Mouse (Mus musculus) midbrain, embryonic 14.5 days (tissue): ENCODE results near the gene Tbx5. TPM values are rescaled to one million over a fixed set of nuclear protein-coding genes. Genes with fewer than 3 reads are reported as not detected.

Source experiments
- ATAC-seq: fragments of 200-750 bp; cut with Nextera tagmentation; 2 replicates; pipeline ENCODE4 v1.8.0; 2017; ENCODE audit warnings: moderate number of reproducible peaks, moderate library complexity; ENCODE audit not compliant: low FRiP score, low TSS enrichment
- DNase-seq: peaks from one replicate; pipeline ENCODE4 v3.0.0-alpha.2; 2015
- H3K27ac ChIP-seq: fragments of 300-500 bp; sonication (generic); replicated peaks from 2 replicates; pipeline ENCODE4 v1.5.1; 2014; ENCODE audit warnings: mild to moderate bottlenecking, low read depth, low read length, moderate library complexity
- H3K27me3 ChIP-seq: fragments of 300-500 bp; sonication (generic); 2 replicates; pipeline ENCODE4 v1.6.1; 2014; ENCODE audit warnings: low read length, control low read depth, mixed read lengths; ENCODE audit not compliant: control insufficient read depth, insufficient read depth
- H3K36me3 ChIP-seq: fragments of 300-500 bp; sonication (generic); 2 replicates; pipeline ENCODE4 v1.6.1; 2014; ENCODE audit warnings: low read length, control low read depth; ENCODE audit not compliant: control insufficient read depth, insufficient read depth
- H3K4me1 ChIP-seq: fragments of 300-500 bp; sonication (generic); 2 replicates; pipeline ENCODE4 v1.6.1; 2014; ENCODE audit warnings: mild to moderate bottlenecking, antibody characterized with exemption, low read length, control low read depth; ENCODE audit not compliant: control insufficient read depth, insufficient read depth
- H3K4me2 ChIP-seq: fragments of 300-500 bp; sonication (generic); 2 replicates; pipeline ENCODE4 v1.6.1; 2014; ENCODE audit warnings: mild to moderate bottlenecking, low read length, moderate library complexity
- H3K4me3 ChIP-seq: fragments of 300-500 bp; sonication (generic); replicated peaks from 2 replicates; pipeline ENCODE4 v1.5.1; 2014; ENCODE audit warnings: low read depth, low read length
- H3K9ac ChIP-seq: fragments of 300-500 bp; sonication (generic); replicated peaks from 2 replicates; pipeline ENCODE4 v1.6.1; 2014; ENCODE audit warnings: mild to moderate bottlenecking, low read length, moderate library complexity
- H3K9me3 ChIP-seq: fragments of 300-500 bp; sonication (generic); 2 replicates; pipeline ENCODE4 v1.6.1; 2016; ENCODE audit warnings: low read length, control low read depth, mixed read lengths; ENCODE audit not compliant: control insufficient read depth
- WGBS: fragments of 180-500 bp; shearing (Covaris S2); extraction: QIAGEN DNeasy Blood & Tissue Kit; methylation state at CpG from one replicate; pipeline ENCODE4 v1.1.7; 2014; 5-methylcytosine and 5-hydroxymethylcytosine counted together
- polyA plus RNA-seq: library from polyadenylated mRNA; unstranded; fragments of >200 nt; fragmentation: Nextera tagmentation; extraction: Ambion mirVana; gene quantifications from 2 replicates; pipeline ENCODE4 v1.2.1, GENCODE M21; 2014

Gene Tbx5
- polyA plus RNA-seq, 1 experiment from 2014 or later: 0.11 TPM

DNA sequence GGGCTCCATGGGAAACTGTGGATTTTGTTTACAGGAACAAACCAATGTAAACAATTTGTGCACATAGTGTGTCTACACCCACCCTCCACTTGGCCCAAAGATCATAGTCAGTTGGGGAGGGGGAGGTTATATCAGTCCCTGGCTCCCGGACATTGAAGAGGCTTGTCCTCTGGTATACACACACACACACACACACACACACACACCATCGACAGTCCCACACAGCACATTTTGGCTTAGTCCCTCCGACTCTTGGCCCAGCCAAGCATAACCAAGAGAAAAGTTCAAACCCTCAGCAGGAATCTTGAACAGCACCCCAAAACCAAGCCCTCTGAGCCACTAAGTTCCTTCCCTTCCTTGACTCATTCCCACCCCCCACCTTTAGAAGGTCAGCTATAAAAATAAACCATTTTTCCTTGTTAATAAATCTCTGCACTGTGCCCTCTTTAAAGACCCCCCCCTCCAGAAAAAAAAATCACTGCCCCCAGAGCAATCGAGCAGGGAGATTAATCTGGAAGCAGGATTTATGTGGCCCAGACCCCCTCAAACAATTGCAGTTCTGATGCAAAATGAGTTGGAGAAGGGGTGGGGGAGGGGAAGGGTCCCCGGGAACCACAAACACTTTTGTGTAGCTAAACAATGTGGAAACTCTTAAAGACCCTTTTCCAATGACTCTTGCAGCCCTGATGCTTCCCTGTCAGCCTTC, 33.6 kb upstream of the Tbx5 start:
- no peaks in the 10 kb centered on the region for H3K36me3 ChIP-seq
- H3K27me3 ChIP-seq: peaks cover 98% of the 10 kb centered on the region
- ATAC-seq: no peak
- 0% methylated on average over 5 of the region's 5 CpGs for whole genome bisulfite sequencing
- no peak overlapping the region for H3K4me3 ChIP-seq
- no peak overlapping the region for H3K4me2 ChIP-seq
- H3K9me3 ChIP-seq: no peaks in the 10 kb centered on the region
- DNase-seq: no peak
- H3K27ac ChIP-seq: no peak overlapping the region
- no peak overlapping the region for H3K9ac ChIP-seq
- H3K4me1 ChIP-seq: no peaks in the 10 kb centered on the region

DNA sequence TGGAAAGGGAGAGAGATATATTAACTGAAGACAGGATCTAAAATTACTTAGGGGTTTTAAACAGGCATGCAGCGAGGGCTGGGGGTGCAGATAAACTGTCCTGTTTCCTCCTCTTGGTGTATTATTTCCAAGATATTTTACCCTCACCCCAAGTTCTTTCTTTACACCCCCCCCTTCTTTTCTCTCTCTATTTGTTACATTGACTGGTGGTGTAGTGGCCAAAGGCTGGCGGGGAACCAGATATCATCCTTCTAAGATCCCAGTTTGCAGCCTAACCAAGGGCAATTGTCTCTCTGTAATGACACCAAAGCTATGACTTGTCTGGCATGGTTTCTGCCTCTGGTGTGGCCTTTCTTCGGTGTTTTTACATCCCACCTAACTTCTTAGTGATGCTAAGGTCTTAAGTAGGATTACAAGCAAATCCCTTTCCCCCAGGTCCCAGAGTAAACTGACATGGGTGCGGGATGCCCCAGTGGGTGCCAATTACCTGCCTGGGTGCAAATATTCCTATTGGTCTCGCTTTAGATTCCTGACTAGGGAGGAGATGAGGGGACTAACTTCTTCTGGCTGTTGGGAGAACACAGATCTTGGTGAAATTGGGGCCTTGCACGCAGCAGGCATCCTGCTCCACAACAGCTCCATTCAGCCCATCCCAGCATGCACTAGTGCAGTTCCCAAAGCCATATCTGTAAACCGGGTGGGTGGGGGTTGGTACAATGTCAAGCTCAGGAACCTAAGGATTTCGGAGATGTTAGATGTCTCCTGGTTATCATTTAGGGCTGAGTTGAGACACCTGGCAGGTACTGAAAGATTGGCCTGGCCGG, 32.8 kb upstream of the Tbx5 start:
- no peak for DNase-seq
- Histone ChIP-seq H3K27ac (no peak overlapping the region), H3K27me3 (peaks cover 98% of the 10 kb centered on the region), H3K36me3 (no peaks in the 10 kb centered on the region), H3K4me3 (no peak overlapping the region), H3K4me1 (no peaks in the 10 kb centered on the region), H3K4me2 (no peak overlapping the region), H3K9ac (no peak overlapping the region), H3K9me3 (no peaks in the 10 kb centered on the region)
- under 1% methylated on average over 9 of the region's 9 CpGs for WGBS
- no peak for ATAC-seq

DNA sequence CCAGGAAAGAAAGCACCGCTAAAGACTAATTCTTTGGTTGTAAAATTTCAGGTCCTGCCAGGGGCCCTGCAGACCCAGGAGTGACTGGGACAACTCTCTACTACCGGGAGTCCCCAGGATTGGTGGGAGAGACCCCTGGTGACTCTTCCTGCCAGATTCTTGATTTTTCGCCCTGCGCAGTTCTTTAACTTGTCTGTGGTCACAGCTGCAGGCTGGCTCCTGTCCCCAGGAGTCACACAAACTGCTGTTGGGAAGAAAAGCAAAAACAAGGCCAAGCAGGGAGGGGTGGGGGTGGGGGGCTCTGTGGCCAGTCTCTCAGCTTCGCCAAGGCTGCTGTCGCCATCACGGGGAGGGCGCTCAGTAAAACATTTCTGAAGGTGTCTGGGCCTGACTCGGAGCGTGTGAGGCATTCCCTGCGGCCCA, 32.2 kb upstream of the Tbx5 start:
- Histone ChIP-seq H3K4me2 (no peak overlapping the region), H3K4me1 (no peaks in the 10 kb centered on the region), H3K27ac (no peak overlapping the region), H3K27me3 (peaks cover 98% of the 10 kb centered on the region), H3K36me3 (no peaks in the 10 kb centered on the region), H3K9me3 (no peaks in the 10 kb centered on the region), H3K4me3 (no peak overlapping the region), H3K9ac (no peak overlapping the region)
- 1% methylated on average over 11 of the region's 11 CpGs for whole genome bisulfite sequencing
- ATAC-seq (no peak), DNase-seq (no peak)

DNA sequence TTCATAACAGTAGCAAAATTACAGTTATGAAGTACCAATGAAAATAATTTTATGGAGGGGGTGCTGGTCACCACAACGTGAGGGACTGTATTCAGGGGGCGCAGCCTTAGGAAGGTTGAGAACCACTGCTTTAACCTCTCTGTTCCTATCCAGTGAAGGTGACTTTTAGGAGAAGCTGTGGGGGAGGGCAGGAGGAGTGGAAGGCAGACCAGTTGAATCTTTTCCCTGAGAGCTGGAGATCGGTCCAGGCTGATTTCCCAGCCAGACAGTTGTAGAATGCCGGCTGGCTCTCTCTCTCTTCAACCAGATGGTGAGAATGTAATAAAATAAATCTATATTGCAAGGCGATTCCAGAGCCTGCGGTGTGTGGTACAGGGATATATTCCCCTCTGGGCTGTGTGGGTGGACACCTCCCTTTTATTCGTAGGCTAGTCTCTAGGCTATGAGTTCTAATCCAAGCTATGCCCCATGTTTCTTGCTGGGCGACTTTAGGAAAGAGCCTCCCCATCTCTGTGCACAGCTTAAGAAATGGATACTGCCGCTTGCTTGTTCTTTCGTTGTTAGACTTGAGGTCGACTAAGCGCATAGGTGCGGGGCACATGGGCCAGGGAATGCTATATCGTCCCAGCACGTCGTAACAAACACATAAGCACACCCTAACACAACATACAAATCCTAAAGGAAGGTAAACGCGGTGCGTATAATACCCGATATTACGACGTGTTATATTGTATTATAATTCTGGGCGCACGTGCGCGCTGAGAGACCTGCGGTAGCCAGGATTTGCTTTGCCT, 29.7 kb upstream of the Tbx5 start:
- Histone ChIP-seq H3K4me3 (no peak overlapping the region), H3K36me3 (no peaks in the 10 kb centered on the region), H3K27me3 (peaks cover 100% of the 10 kb centered on the region), H3K4me1 (no peaks in the 10 kb centered on the region), H3K9ac (no peak overlapping the region), H3K9me3 (no peaks in the 10 kb centered on the region), H3K4me2 (no peak overlapping the region), H3K27ac (no peak overlapping the region)
- ATAC-seq: no peak
- 1% methylated on average over 27 of the region's 27 CpGs for WGBS
- DNase-seq: no peak

DNA sequence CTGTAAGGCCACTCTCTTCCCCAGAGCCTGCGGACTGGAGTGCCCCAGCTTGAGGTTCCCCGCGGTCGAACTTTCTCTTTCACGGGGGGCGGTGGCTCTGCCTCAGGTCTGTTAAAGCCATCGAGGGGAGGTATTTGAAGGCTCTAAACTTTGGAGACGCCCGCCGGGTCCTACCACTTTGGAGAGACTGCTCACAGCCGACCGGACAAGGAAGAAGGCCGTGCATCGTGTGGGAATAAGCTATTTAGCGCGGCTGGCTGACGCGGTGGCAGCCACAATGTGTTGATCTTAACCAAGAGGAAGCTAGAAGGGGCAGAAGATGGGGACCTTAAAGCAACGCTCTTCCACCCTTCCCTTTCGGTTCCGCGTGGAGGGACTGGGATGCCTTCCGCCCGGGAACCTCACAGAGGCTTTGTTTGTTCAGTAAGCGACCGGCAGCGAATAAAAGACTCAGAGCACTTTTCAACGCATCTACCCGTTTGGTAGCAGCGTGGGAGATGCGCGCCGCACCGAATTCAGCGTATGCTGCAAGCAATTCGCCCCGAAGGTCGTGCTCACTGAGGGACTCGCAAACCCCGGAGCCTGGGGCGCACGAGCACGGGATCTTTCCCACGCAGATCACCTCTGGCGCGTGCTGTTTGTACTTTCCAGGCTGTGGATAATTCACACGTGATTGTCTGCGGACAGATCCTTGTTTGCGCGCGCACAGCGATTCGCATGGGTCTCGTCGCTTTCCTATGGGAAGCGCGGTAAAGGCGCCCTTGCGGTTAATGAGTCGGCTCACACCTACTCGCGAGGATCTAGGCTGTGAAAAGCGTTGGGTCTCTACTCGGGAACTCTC, 28.8 kb upstream of the Tbx5 start:
- DNase-seq: no peak
- Histone ChIP-seq H3K9ac (no peak overlapping the region), H3K27ac (no peak overlapping the region), H3K4me2 (no peak overlapping the region), H3K4me3 (no peak overlapping the region), H3K4me1 (no peaks in the 10 kb centered on the region), H3K36me3 (no peaks in the 10 kb centered on the region), H3K27me3 (peaks cover 100% of the 10 kb centered on the region), H3K9me3 (no peaks in the 10 kb centered on the region)
- 1% methylated on average over 64 of the region's 64 CpGs for WGBS
- ATAC-seq: no peak

DNA sequence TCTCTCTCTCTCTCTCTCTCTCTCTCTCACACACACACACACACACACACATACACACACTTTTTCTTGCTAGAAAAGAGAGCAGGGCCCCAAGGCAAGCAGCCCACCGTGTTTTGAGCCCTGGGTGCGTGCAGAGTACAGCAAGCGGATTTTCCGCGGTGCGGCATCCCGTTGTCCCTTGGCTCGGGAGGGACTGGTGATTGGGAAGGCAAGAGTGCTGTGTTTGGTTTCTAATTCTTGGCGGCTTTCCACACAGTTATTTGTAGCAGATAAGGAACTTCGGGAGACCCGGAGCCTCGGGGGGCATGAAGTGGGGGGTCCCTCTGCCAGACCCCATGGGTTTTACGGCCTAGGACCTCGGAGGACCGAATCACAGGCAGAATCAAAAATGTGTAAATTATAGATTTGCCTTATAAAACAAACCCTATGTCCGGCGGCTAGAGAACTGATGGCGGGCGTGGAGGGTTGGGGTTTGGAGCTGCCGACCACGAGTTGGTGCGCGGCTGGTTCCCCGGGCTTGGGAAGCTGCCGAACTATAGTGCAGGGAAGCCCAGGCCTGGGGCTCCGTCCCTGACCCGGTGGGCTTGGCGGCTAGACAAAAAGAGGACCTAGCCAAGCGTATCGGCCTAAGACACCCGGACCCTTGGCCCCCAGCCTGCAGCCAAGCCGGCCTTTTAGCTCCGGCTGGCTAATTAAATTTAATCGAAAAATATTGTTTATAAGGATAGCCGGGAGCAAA, 28.0 kb upstream of the Tbx5 start:
- H3K4me2 ChIP-seq: no peak overlapping the region
- H3K9me3 ChIP-seq: no peaks in the 10 kb centered on the region
- no peaks in the 10 kb centered on the region for H3K36me3 ChIP-seq
- ATAC-seq (no peak), DNase-seq (no peak)
- H3K9ac ChIP-seq: no peak overlapping the region
- H3K4me3 ChIP-seq: no peak overlapping the region
- no peaks in the 10 kb centered on the region for H3K4me1 ChIP-seq
- H3K27ac ChIP-seq: no peak overlapping the region
- WGBS: under 1% methylated on average over 35 of the region's 35 CpGs
- H3K27me3 ChIP-seq: peaks cover 100% of the 10 kb centered on the region

DNA sequence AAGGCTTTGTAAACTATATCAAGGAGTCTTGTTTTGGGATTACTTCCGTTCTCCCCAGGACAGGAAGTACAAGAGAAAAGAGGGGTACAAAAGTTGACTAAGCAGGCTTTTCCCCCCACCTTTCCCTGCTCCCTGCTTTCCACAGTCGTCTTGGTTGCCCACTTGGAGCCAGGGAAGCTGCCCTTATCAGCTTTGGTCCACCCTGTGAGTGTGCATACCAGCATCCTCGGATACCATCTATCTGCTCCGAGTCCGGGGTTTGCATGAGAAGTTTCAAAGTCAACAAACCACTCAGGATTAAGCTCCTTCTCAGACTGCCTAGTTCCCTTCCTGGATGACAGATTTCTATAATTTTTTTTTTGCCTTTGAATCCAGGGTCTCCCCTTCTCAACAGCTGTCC, 26.8 kb upstream of the Tbx5 start:
- ATAC-seq (no peak), DNase-seq (peak; percentile 25)
- Histone ChIP-seq H3K9ac (no peak overlapping the region), H3K27me3 (peaks cover 99% of the 10 kb centered on the region), H3K27ac (no peak overlapping the region), H3K4me1 (no peaks in the 10 kb centered on the region), H3K4me2 (no peak overlapping the region), H3K9me3 (no peaks in the 10 kb centered on the region), H3K36me3 (no peaks in the 10 kb centered on the region), H3K4me3 (no peak overlapping the region)
- WGBS: under 1% methylated on average over 5 of the region's 5 CpGs

DNA sequence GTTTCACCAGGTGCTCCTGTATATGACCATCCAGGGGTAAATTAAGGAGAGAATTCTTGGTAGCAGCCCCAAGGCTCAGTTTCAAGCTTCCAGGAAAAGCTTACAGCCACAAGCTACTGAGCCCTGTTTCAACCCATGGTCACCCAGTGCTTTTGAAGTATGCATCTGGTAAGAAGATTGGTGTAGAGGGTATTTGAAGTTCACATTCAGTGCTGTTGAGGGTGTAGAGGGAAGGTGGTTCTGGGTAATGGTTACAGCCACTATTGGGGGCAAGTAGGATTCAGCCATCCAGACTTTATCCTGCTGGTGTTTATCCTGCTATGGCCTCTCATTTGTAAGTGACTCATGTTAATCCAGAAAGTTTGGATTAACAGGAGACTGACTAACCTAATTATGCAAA, 26.0 kb upstream of the Tbx5 start:
- ATAC-seq: no peak
- Histone ChIP-seq H3K9ac (no peak overlapping the region), H3K4me3 (no peak overlapping the region), H3K27me3 (peaks cover 99% of the 10 kb centered on the region), H3K36me3 (no peaks in the 10 kb centered on the region), H3K9me3 (no peaks in the 10 kb centered on the region), H3K4me1 (no peaks in the 10 kb centered on the region), H3K27ac (no peak overlapping the region), H3K4me2 (no peak overlapping the region)
- no peak for DNase-seq
